Mouse (Mus musculus) heart, postnatal 0 days (tissue): ENCODE data around the gene St6galnac5. TPM values are rescaled to one million over a fixed set of nuclear protein-coding genes. Genes with fewer than 3 reads are reported as not detected.

Experiments
- ATAC-seq: fragments of 200-750 bp; cut with Nextera tagmentation; 2 replicates; pipeline ENCODE4 v1.8.0; 2017; ENCODE audit warnings: low read depth, moderate number of reproducible peaks, moderate library complexity; ENCODE audit not compliant: insufficient read depth
- DNase-seq: peaks from one replicate; pipeline ENCODE4 v3.0.0-alpha.2; 2016; ENCODE audit warnings: low spot score
- H3K27ac ChIP-seq: fragments of 300-500 bp; sonication (generic); 2 replicates; pipeline ENCODE4 v1.5.1; 2014; ENCODE audit warnings: low read depth, mild to moderate bottlenecking
- H3K27me3 ChIP-seq: fragments of 300-500 bp; sonication (generic); 2 replicates; pipeline ENCODE4 v1.6.1; 2014; ENCODE audit warnings: low read length, mixed read lengths; ENCODE audit not compliant: control insufficient read depth, insufficient read depth
- H3K36me3 ChIP-seq: fragments of 300-500 bp; sonication (generic); replicated peaks from 2 replicates; pipeline ENCODE4 v1.6.1; 2014; ENCODE audit warnings: low read length, mixed read lengths; ENCODE audit not compliant: control insufficient read depth, insufficient read depth
- H3K4me1 ChIP-seq: fragments of 300-500 bp; sonication (generic); 2 replicates; pipeline ENCODE4 v1.6.1; 2014; ENCODE audit warnings: antibody characterized with exemption; ENCODE audit not compliant: control insufficient read depth, insufficient read depth
- H3K4me2 ChIP-seq: fragments of 300-500 bp; sonication (generic); 2 replicates; pipeline ENCODE4 v1.6.1; 2014; ENCODE audit warnings: low read depth, mild to moderate bottlenecking, low read length, moderate library complexity
- H3K4me3 ChIP-seq: fragments of 300-500 bp; sonication (generic); 2 replicates; pipeline ENCODE4 v1.5.1; 2014; ENCODE audit warnings: low read depth, low read length
- H3K9ac ChIP-seq: fragments of 300-500 bp; sonication (generic); replicated peaks from 2 replicates; pipeline ENCODE4 v1.6.1; 2014; ENCODE audit warnings: low read depth, low read length, mixed read lengths
- H3K9me3 ChIP-seq: fragments of 300-500 bp; sonication (generic); replicated peaks from 2 replicates; pipeline ENCODE4 v1.6.1; 2016; ENCODE audit warnings: low read length; ENCODE audit not compliant: control insufficient read depth
- CTCF ChIP-seq: IDR thresholded peaks from 2 replicates; pipeline ENCODE4 v1.5.1; 2016; ENCODE audit warnings: antibody characterized with exemption, control low read depth, low read depth
- EP300 ChIP-seq: IDR thresholded peaks from 2 replicates; pipeline ENCODE4 v1.6.1; 2016; ENCODE audit warnings: antibody characterized with exemption, low read depth
- WGBS: fragments of 180-500 bp; shearing (Covaris S2); extraction: QIAGEN DNeasy Blood & Tissue Kit; methylation state at CpG from one replicate; pipeline ENCODE4 v1.1.7; 2014; 5-methylcytosine and 5-hydroxymethylcytosine counted together
- polyA plus RNA-seq: library from polyadenylated mRNA; unstranded; fragments of >200 nt; fragmentation: Nextera tagmentation; extraction: Ambion mirVana; gene quantifications from 2 replicates; pipeline ENCODE4 v1.2.1, GENCODE M21; 2015
- total RNA-seq: library from RNA; depleted of rRNA; stranded (reverse); fragments of >200 nt; gene quantifications from 2 replicates; pipeline ENCODE4 v1.2.3, GENCODE M21; 2014; ENCODE audit warnings: low replicate concordance

The St6galnac5 gene
- total and polyA plus RNA-seq, 2 experiments from 2014 or later, result 0.03 TPM; not detected in 1

- TF ChIP-seq EP300, result no peak
- WGBS, result 76% methylated on average over 10 of the region's 10 CpGs
- H3K4me1 ChIP-seq, result no peaks in the 10 kb centered on the region; the same call in 1 of the 2 replicates
- no peak overlapping the region; the same call in 1 of the 2 replicates for H3K27ac ChIP-seq
- no peaks in the 10 kb centered on the region for H3K9me3 ChIP-seq
- no peak overlapping the region for H3K9ac ChIP-seq
- ATAC-seq, result no peak
- H3K27me3 ChIP-seq, result 0 out of 2 replicates have a peak, but pooled peaks cover 3% of the 10 kb centered on the region
- H3K4me2 ChIP-seq, result no peak overlapping the region; the same call in 1 of the 2 replicates
- no peaks in the 10 kb centered on the region for H3K36me3 ChIP-seq
- no peak for DNase-seq
- no peak overlapping the region for H3K4me3 ChIP-seq
Measured at GRCm38 (mm10) chr3:152929256-152929787, 52.7 kb downstream of the St6galnac5 start.

DNA sequence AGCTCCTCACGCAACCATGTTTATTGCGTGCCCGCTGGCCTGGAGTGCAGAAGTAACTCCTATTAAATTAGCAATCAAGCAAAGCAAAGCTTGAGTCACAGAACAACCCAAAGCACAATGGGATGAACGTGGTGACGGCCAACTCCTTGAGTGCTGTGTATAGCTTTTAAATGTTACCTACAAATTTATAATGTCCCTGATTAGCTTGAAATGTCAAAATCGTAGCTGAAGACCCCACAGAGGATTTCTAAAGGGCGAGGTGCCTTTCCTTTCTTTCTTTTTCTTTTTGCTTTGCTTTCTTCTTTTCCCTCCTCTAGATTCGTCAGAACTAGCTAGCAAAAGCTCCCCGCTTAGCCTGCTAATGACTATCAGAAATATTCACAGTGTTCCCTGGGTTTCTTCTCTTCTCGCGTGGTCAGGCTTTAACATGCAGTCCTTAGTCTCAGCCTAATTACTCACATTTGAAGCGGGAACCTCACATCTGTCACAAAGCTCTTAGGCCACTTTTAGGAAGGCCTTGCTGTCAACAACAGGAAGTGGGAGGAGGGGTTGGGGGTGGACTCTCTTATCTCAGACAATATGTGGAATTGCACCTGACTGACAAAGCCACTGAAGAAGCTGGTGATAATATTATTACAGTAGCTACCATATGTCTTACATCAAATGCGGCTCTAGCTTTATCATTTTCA, 53.6 kb downstream of the St6galnac5 start:
- ATAC-seq (no peak), DNase-seq (peak; percentile 8)
- no peak overlapping the region for H3K4me2 ChIP-seq
- H3K9ac ChIP-seq, result no peak overlapping the region
- no peaks in the 10 kb centered on the region; the same call in 1 of the 2 replicates for H3K4me1 ChIP-seq
- TF ChIP-seq CTCF (no peak), EP300 (no peak)
- H3K9me3 ChIP-seq, result no peaks in the 10 kb centered on the region
- peak overlapping the region; percentile 30; the same call in 1 of the 2 replicates for H3K27ac ChIP-seq
- 0 out of 2 replicates have a peak, but pooled peaks cover 3% of the 10 kb centered on the region for H3K27me3 ChIP-seq
- 52% methylated on average over 13 of the region's 13 CpGs for WGBS
- H3K4me3 ChIP-seq, result no peak overlapping the region
- H3K36me3 ChIP-seq, result no peaks in the 10 kb centered on the region

DNA sequence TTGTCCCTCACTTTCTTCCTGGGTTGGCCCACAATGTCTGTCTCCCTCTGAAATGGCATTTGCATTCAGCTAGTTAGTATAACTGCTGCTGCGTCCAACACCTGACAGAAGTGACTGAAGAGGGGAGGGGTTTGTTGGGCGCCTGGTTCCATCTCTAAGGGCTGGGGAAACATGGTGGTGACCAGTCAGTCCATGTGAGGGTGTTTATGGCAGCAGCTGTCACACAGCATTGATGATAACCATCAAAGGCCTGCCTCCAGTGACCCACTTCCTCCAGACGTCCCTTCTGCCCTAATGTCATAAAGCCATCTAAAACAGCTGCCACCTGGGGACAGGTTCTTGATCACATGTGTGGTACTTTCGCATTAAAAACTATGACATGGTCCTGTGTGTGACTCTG, 55.9 kb downstream of the St6galnac5 start:
- DNase-seq, result no peak
- Histone ChIP-seq H3K4me1 (no peaks in the 10 kb centered on the region; the same call in 1 of the 2 replicates), H3K4me2 (no peak overlapping the region), H3K9me3 (no peaks in the 10 kb centered on the region), H3K27me3 (0 out of 2 replicates have a peak, but pooled peaks cover 3% of the 10 kb centered on the region), H3K9ac (no peak overlapping the region), H3K4me3 (no peak overlapping the region), H3K27ac (no peak overlapping the region), H3K36me3 (no peaks in the 10 kb centered on the region)
- TF ChIP-seq EP300 (no peak), CTCF (no peak)
- 58% methylated on average over 4 of the region's 4 CpGs for WGBS
- ATAC-seq, result no peak

DNA sequence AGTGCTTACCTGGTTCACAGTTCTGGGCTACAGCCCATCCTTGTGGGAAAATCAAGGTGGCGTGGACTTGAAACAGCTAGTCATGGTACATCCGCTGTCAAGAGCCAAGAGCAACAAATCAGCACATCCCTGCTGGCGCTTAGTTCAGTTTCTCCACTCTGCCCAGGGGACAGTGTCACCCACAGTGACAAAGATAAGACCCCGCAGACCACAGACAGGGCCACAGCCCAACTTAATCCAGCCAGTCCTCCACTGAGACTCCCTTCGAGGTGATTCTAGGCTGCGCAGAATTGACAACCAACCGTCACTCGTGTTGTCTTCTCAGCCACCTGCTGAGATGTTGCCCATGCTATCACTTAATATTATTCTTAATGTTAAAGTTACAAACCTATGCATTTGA, 56.7 kb downstream of the St6galnac5 start:
- Histone ChIP-seq H3K27me3 (0 out of 2 replicates have a peak, but pooled peaks cover 3% of the 10 kb centered on the region), H3K9me3 (no peaks in the 10 kb centered on the region), H3K4me1 (no peaks in the 10 kb centered on the region; the same call in 1 of the 2 replicates), H3K36me3 (no peaks in the 10 kb centered on the region), H3K4me3 (no peak overlapping the region), H3K9ac (no peak overlapping the region), H3K4me2 (no peak overlapping the region), H3K27ac (no peak overlapping the region)
- WGBS, result 67% methylated on average over 8 of the region's 8 CpGs
- no peak for ATAC-seq
- TF ChIP-seq EP300 (no peak), CTCF (no peak)
- DNase-seq, result no peak

DNA sequence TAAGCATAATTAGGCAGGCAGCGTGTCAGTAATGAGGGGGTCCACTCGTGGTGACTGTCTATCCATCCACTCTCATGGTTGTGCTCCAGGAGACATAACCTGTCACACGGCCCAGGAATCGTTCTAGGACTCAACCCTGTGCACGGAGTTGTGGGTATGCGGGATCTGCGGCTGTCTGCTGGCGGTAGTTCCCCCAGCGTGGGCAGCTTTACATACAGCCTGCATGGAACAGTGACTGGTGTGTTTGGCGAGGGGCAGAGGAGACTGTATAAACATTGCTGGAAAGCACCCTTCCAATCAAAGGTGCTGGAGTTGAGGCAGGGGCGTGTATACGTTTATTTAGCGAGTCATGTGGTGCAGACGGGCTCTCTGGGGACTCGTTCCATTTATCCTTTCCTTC, 58.5 kb downstream of the St6galnac5 start:
- 0 out of 2 replicates have a peak, but pooled peaks cover 3% of the 10 kb centered on the region for H3K27me3 ChIP-seq
- 69% methylated on average over 15 of the region's 15 CpGs for WGBS
- DNase-seq (no peak), ATAC-seq (no peak)
- no peak overlapping the region for H3K9ac ChIP-seq
- no peaks in the 10 kb centered on the region; the same call in 1 of the 2 replicates for H3K4me1 ChIP-seq
- H3K4me3 ChIP-seq, result no peak overlapping the region
- TF ChIP-seq CTCF (no peak), EP300 (no peak)
- H3K36me3 ChIP-seq, result no peaks in the 10 kb centered on the region
- H3K9me3 ChIP-seq, result no peaks in the 10 kb centered on the region
- no peak overlapping the region for H3K4me2 ChIP-seq
- H3K27ac ChIP-seq, result no peak overlapping the region
